Mouse (Mus musculus): ENCODE measurements around the gene Frmd4b. TPM values are rescaled to one million over a fixed set of nuclear protein-coding genes. Genes with fewer than 3 reads are reported as not detected.
A peak's percentile ranks its signal among the peaks of the same experiment; 100 is the strongest.
"Not testable (repeated sequence)": the region's sequence is repeated elsewhere in the genome, so short reads cannot be mapped to it uniquely, and the experiment has no call there.

The Frmd4b gene
- total and polyA plus RNA-seq, 2 experiments = 11.9 to 38.0 TPM

- 61% methylated on average over 13 of the region's 13 CpGs for WGBS
- TF ChIP-seq CTCF (IDR thresholded peaks at IDR 0.05; ENCODE audit: low read depth, low read length) = peak; percentile 99
- TF ChIP-seq POLR2A (IDR thresholded peaks at IDR 0.05; ENCODE audit: extremely low read depth, insufficient read depth, low read length) = no peak
- DNase-seq (ENCODE audit: extremely low read depth, low read depth, low spot score) = peak; percentile 45
Observed at GRCm38 (mm10) chr6:97416972-97417554, 200.3 kb downstream of the Frmd4b start.

GRCm38 (mm10) chr6:97415578-97415977, 201.8 kb downstream of the Frmd4b start:
- not testable (repeated sequence) for DNase-seq (ENCODE audit: extremely low read depth, low read depth, low spot score); H3K4me1 ChIP-seq (ENCODE audit: control insufficient read depth, insufficient read depth, low read length)
- WGBS = 97% methylated on average over 4 of the region's 4 CpGs

More at GRCm38 (mm10) chr6:97416972-97417554, 200.3 kb downstream of the Frmd4b start:
- Histone ChIP-seq H3K27ac (replicated peaks; ENCODE audit: insufficient read depth, low read depth, low read length) (no peak overlapping the region), H3K79me2 (ENCODE audit: control insufficient read depth, insufficient read depth, low read length) (no peaks in the 10 kb centered on the region), H3K4me1 (ENCODE audit: control insufficient read depth, insufficient read depth, low read length) (peaks cover 4% of the 10 kb centered on the region; the same call in 1 of the 2 replicates), H3K4me3 (ENCODE audit: insufficient read depth, low read depth, low read length) (no peak overlapping the region), H3K27me3 (ENCODE audit: control insufficient read depth, insufficient read depth, low read length) (no peaks in the 10 kb centered on the region), H3K9ac (ENCODE audit: low read depth, low read length) (no peak overlapping the region), H3K36me3 (ENCODE audit: control insufficient read depth, insufficient read depth, low read length) (no peaks in the 10 kb centered on the region)

GRCm38 (mm10) chr6:97413453-97413852, 203.9 kb downstream of the Frmd4b start:
- Histone ChIP-seq H3K79me2 (ENCODE audit: control insufficient read depth, insufficient read depth, low read length) (no peaks in the 10 kb centered on the region), H3K4me3 (ENCODE audit: insufficient read depth, low read depth, low read length) (no peak overlapping the region), H3K4me1 (ENCODE audit: control insufficient read depth, insufficient read depth, low read length) (peaks cover 11% of the 10 kb centered on the region; the same call in 1 of the 2 replicates), H3K36me3 (ENCODE audit: control insufficient read depth, insufficient read depth, low read length) (no peaks in the 10 kb centered on the region), H3K27me3 (ENCODE audit: control insufficient read depth, insufficient read depth, low read length) (no peaks in the 10 kb centered on the region), H3K9ac (ENCODE audit: low read depth, low read length) (no peak overlapping the region), H3K27ac (replicated peaks; ENCODE audit: insufficient read depth, low read depth, low read length) (no peak overlapping the region)
- DNase-seq (ENCODE audit: extremely low read depth, low read depth, low spot score) = peak; percentile 78
- TF ChIP-seq POLR2A (IDR thresholded peaks at IDR 0.05; ENCODE audit: extremely low read depth, insufficient read depth, low read length) (no peak), CTCF (IDR thresholded peaks at IDR 0.05; ENCODE audit: low read depth, low read length) (no peak)
- 24% methylated on average over 7 of the region's 7 CpGs for WGBS

More at GRCm38 (mm10) chr6:97415578-97415977, 201.8 kb downstream of the Frmd4b start:
- H3K36me3 ChIP-seq (ENCODE audit: control insufficient read depth, insufficient read depth, low read length); H3K4me3 ChIP-seq (ENCODE audit: insufficient read depth, low read depth, low read length); H3K79me2 ChIP-seq (ENCODE audit: control insufficient read depth, insufficient read depth, low read length); H3K27me3 ChIP-seq (ENCODE audit: control insufficient read depth, insufficient read depth, low read length); H3K27ac ChIP-seq (replicated peaks; ENCODE audit: insufficient read depth, low read depth, low read length); H3K9ac ChIP-seq (ENCODE audit: low read depth, low read length): not testable (repeated sequence)

- TF ChIP-seq POLR2A (IDR thresholded peaks at IDR 0.05; ENCODE audit: extremely low read depth, insufficient read depth, low read length) (no peak), CTCF (IDR thresholded peaks at IDR 0.05; ENCODE audit: low read depth, low read length) (no peak)
- DNase-seq (ENCODE audit: extremely low read depth, low read depth, low spot score) = no peak
- no peaks in the 10 kb centered on the region for H3K36me3 ChIP-seq (ENCODE audit: control insufficient read depth, insufficient read depth, low read length)
- WGBS = 94% methylated on average over 15 of the region's 15 CpGs
- no peaks in the 10 kb centered on the region for H3K27me3 ChIP-seq (ENCODE audit: control insufficient read depth, insufficient read depth, low read length)
- no peak overlapping the region for H3K27ac ChIP-seq (replicated peaks; ENCODE audit: insufficient read depth, low read depth, low read length)
- no peaks in the 10 kb centered on the region for H3K79me2 ChIP-seq (ENCODE audit: control insufficient read depth, insufficient read depth, low read length)
- no peak overlapping the region for H3K4me3 ChIP-seq (ENCODE audit: insufficient read depth, low read depth, low read length)
- H3K4me1 ChIP-seq (ENCODE audit: control insufficient read depth, insufficient read depth, low read length) = peaks cover 13% of the 10 kb centered on the region; the same call in 1 of the 2 replicates
- H3K9ac ChIP-seq (ENCODE audit: low read depth, low read length) = no peak overlapping the region
Observed at GRCm38 (mm10) chr6:97412403-97412802, 204.9 kb downstream of the Frmd4b start.

- WGBS = 94% methylated on average over 6 of the region's 6 CpGs
- peaks cover 14% of the 10 kb centered on the region; the same call in 1 of the 2 replicates for H3K4me1 ChIP-seq (ENCODE audit: control insufficient read depth, insufficient read depth, low read length)
Observed at GRCm38 (mm10) chr6:97411327-97411726, 206.0 kb downstream of the Frmd4b start.

GRCm38 (mm10) chr6:97409467-97410239, 207.7 kb downstream of the Frmd4b start:
- peak; percentile 27 for DNase-seq (ENCODE audit: extremely low read depth, low read depth, low spot score)
- WGBS = 33% methylated on average over 5 of the region's 5 CpGs
- no peak overlapping the region for H3K9ac ChIP-seq (ENCODE audit: low read depth, low read length)
- peaks cover 14% of the 10 kb centered on the region; the same call in 1 of the 2 replicates for H3K4me1 ChIP-seq (ENCODE audit: control insufficient read depth, insufficient read depth, low read length)
- no peaks in the 10 kb centered on the region for H3K27me3 ChIP-seq (ENCODE audit: control insufficient read depth, insufficient read depth, low read length)
- no peaks in the 10 kb centered on the region for H3K36me3 ChIP-seq (ENCODE audit: control insufficient read depth, insufficient read depth, low read length)
- H3K27ac ChIP-seq (replicated peaks; ENCODE audit: insufficient read depth, low read depth, low read length) = no peak overlapping the region; the same call in 1 of the 2 replicates
- TF ChIP-seq CTCF (IDR thresholded peaks at IDR 0.05; ENCODE audit: low read depth, low read length) (no peak), POLR2A (IDR thresholded peaks at IDR 0.05; ENCODE audit: extremely low read depth, insufficient read depth, low read length) (no peak)
- H3K79me2 ChIP-seq (ENCODE audit: control insufficient read depth, insufficient read depth, low read length) = no peaks in the 10 kb centered on the region
- H3K4me3 ChIP-seq (ENCODE audit: insufficient read depth, low read depth, low read length) = no peak overlapping the region

More at GRCm38 (mm10) chr6:97411327-97411726, 206.0 kb downstream of the Frmd4b start:
- H3K4me3 ChIP-seq (ENCODE audit: insufficient read depth, low read depth, low read length) = no peak overlapping the region
- H3K27ac ChIP-seq (replicated peaks; ENCODE audit: insufficient read depth, low read depth, low read length) = no peak overlapping the region
- DNase-seq (ENCODE audit: extremely low read depth, low read depth, low spot score) = no peak
- H3K79me2 ChIP-seq (ENCODE audit: control insufficient read depth, insufficient read depth, low read length) = no peaks in the 10 kb centered on the region
- TF ChIP-seq POLR2A (IDR thresholded peaks at IDR 0.05; ENCODE audit: extremely low read depth, insufficient read depth, low read length) = no peak
- TF ChIP-seq CTCF (IDR thresholded peaks at IDR 0.05; ENCODE audit: low read depth, low read length) = no peak
- no peak overlapping the region for H3K9ac ChIP-seq (ENCODE audit: low read depth, low read length)
- H3K27me3 ChIP-seq (ENCODE audit: control insufficient read depth, insufficient read depth, low read length) = no peaks in the 10 kb centered on the region
- no peaks in the 10 kb centered on the region for H3K36me3 ChIP-seq (ENCODE audit: control insufficient read depth, insufficient read depth, low read length)

All from liver, adult 2 months (tissue).